Mouse (Mus musculus): ENCODE measurements around the gene Efcab11. TPM values are rescaled to one million over a fixed set of nuclear protein-coding genes. Genes with fewer than 3 reads are reported as not detected.

Gene Efcab11
- polyA plus RNA-seq, 1 experiment = 4.5 TPM

DNA sequence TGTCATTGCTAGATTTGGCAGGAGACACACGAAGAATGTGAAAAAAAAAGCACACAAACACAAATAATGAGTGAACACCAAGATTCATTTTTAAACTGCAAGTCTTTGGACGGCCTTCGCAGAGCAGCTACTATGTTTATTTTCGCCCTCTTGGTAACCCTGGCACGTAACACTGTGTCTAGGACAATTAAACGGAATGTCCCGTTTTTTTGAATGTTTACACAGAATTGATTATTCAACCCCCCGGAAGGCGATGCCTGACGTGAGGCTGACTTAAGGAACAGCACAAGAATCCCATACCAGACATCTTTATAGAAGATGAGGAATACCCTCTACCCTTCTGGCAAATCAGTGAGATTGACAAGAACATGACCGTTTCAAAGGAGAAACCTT is 530 bp downstream of the Efcab11 start:
- H3K27me3 ChIP-seq (replicated peaks) = no peaks in the 10 kb centered on the region
- TF ChIP-seq FLI1 (IDR thresholded peaks at IDR 0.05; ENCODE audit: low read length) (no peak), GATA1 (IDR thresholded peaks at IDR 0.05; ENCODE audit: borderline replicate concordance, low read length) (no peak)
- H3K9me3 ChIP-seq = no peaks in the 10 kb centered on the region
- H3K36me3 ChIP-seq (replicated peaks; ENCODE audit: low read length) = peaks cover 24% of the 10 kb centered on the region
- H3K4me1 ChIP-seq = peaks cover 37% of the 10 kb centered on the region
- H3K4me3 ChIP-seq (replicated peaks) = peak overlapping the region; percentile 98

DNA sequence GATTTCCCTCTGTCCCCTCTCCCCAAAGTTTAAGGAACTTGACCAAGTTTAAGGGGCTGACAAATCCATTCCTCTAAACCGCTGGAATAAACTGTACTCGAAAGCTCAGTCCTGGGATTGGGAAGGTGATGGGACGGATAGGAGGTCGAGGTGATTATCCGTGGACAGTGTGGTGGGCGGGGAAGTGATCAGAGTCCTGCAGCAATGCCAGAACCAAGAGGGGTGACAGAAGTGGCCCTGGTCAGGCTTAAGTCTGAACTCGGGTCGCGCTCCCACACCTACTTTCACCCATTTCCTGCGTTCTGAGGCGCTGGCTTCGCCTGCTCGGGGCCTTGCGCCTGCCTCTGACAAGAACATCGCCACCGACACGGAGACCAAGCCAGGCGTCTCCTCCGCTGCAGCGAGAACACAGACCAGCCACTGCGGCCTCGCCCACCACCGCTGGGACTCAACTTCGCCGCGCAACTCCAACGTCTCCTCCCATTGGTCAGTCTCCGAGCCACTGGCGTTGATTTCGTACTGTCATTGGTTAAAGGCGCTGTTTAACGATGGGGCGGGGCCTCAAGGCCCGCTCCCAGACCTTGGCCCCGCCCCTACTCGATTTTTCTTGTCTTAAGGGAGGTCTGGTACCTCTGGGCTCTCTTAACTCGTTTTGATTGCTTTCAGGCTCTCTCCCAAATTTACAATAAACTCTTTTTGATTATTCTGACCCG is 1.1 kb downstream of the Efcab11 start:
- no peaks in the 10 kb centered on the region for H3K27me3 ChIP-seq (replicated peaks)
- no peak for TF ChIP-seq FLI1 (IDR thresholded peaks at IDR 0.05; ENCODE audit: low read length)
- no peak for TF ChIP-seq GATA1 (IDR thresholded peaks at IDR 0.05; ENCODE audit: borderline replicate concordance, low read length)
- H3K9me3 ChIP-seq = no peaks in the 10 kb centered on the region
- peaks cover 25% of the 10 kb centered on the region for H3K36me3 ChIP-seq (replicated peaks; ENCODE audit: low read length)
- peak overlapping the region; percentile 98 for H3K4me3 ChIP-seq (replicated peaks)
- peaks cover 37% of the 10 kb centered on the region for H3K4me1 ChIP-seq

DNA sequence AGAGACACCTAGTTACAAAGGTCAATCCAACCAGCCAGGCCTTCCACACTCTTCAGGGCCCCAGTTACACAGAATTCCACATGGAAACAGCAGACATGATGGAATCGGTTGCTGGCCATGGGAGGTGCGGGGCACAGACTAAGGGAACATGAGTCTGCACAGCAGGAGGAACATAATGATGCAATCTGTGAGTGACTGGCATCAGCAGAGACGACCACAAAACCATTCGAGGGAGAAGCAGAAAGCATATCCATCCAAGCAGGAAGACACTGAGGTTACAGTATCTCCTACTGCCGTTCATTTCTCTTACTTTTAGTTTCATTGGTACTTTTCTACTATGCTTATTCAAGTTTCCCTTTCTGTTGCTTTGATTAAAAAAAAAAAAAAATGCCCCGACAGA is 9.6 kb downstream of the Efcab11 start:
- H3K9me3 ChIP-seq = no peaks in the 10 kb centered on the region
- H3K4me3 ChIP-seq (replicated peaks) = peak overlapping the region; percentile 74
- H3K36me3 ChIP-seq (replicated peaks; ENCODE audit: low read length) = peaks cover 16% of the 10 kb centered on the region
- peaks cover 34% of the 10 kb centered on the region for H3K4me1 ChIP-seq
- TF ChIP-seq GATA1 (IDR thresholded peaks at IDR 0.05; ENCODE audit: borderline replicate concordance, low read length) (no peak), FLI1 (IDR thresholded peaks at IDR 0.05; ENCODE audit: low read length) (no peak)
- no peaks in the 10 kb centered on the region for H3K27me3 ChIP-seq (replicated peaks)

DNA sequence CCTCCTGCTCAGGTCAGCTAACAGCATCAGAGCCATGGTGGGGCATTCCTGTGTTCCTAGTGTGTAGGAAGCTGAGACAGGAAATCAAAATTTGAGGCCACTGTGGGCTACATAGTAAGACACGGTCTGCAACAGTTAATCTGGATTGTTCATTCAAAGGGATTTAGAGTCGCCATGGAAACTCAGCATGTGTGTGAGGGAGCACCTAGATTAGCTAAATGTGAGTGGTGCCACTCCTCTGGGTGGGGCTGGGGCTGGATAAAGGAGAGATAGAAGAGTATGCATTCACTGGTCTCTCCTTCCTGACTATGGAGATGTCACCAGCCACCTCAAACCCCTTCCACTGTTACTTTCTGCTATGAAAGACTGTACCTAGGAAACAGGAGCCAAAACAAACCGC is 10.8 kb downstream of the Efcab11 start:
- Histone ChIP-seq H3K9me3 (no peaks in the 10 kb centered on the region), H3K27me3 (replicated peaks) (no peaks in the 10 kb centered on the region), H3K4me1 (peaks cover 34% of the 10 kb centered on the region), H3K4me3 (replicated peaks) (no peak overlapping the region), H3K36me3 (replicated peaks; ENCODE audit: low read length) (peaks cover 8% of the 10 kb centered on the region)
- no peak for TF ChIP-seq FLI1 (IDR thresholded peaks at IDR 0.05; ENCODE audit: low read length)
- TF ChIP-seq GATA1 (IDR thresholded peaks at IDR 0.05; ENCODE audit: borderline replicate concordance, low read length) = no peak

DNA sequence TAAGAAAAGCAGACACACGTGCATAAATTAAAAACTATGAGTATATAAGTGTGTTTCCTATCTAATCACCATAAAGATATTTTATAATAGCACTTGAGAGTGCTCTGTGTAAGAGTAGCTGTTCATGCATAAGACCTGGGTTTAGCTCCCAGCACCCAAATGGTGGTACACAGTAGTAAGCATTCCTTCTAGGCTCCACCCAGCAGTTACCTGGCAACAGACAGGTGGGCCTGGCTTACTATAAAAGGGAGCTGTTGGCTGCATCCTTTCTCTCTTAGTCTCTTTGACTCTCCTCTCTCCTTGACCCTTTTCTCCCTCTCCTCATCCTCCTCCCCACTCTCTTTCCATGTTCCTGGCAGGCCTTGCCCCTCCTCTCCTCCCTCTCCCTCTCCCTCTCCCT is 15.4 kb downstream of the Efcab11 start:
- TF ChIP-seq GATA1 (IDR thresholded peaks at IDR 0.05; ENCODE audit: borderline replicate concordance, low read length) = no peak
- no peak for TF ChIP-seq FLI1 (IDR thresholded peaks at IDR 0.05; ENCODE audit: low read length)
- Histone ChIP-seq H3K4me3 (replicated peaks) (no peak overlapping the region), H3K9me3 (no peaks in the 10 kb centered on the region), H3K4me1 (peaks cover 21% of the 10 kb centered on the region), H3K27me3 (replicated peaks) (no peaks in the 10 kb centered on the region), H3K36me3 (replicated peaks; ENCODE audit: low read length) (peaks cover 3% of the 10 kb centered on the region)

DNA sequence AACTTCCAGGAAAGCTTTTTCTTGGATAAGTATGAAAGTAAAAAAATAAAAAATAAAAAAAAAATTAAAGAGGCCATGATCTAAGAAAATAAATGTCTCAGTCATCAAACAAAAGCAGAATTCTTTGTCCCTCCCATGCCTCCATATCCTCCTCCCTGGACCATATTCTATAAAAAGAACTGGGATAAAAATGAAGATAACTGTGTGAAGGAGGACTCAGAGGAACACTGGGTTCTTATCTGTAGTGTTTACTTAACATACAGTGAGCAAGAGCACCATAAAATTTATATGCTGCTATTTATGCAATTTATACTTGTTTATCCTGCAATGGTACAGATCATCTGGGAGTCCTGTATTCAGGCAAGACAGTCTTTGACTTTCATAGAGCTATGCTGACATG is 19.6 kb downstream of the Efcab11 start:
- Histone ChIP-seq H3K4me1 (peaks cover 14% of the 10 kb centered on the region), H3K4me3 (replicated peaks) (no peak overlapping the region), H3K27me3 (replicated peaks) (peaks cover 2% of the 10 kb centered on the region), H3K9me3 (no peaks in the 10 kb centered on the region), H3K36me3 (replicated peaks; ENCODE audit: low read length) (peaks cover 3% of the 10 kb centered on the region)
- no peak for TF ChIP-seq GATA1 (IDR thresholded peaks at IDR 0.05; ENCODE audit: borderline replicate concordance, low read length)
- TF ChIP-seq FLI1 (IDR thresholded peaks at IDR 0.05; ENCODE audit: low read length) = no peak

DNA sequence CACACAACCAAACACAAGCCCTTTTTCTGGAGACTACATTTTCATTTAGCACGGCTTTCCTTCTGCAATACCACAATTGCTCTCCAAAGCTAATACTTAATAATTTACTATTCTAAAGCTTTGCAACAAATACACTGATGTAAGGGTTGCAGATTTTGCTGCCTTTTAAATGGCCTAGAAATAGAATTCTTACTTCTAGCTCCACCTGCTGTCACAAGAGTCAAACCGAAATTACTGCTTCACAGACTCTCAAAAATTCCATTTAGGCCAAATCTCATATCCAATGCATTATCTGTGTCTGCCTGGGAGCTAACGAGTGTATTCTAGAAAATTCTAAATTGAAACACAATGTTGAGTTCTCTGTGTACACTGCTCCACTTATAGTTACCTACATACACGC is 23.3 kb downstream of the Efcab11 start:
- no peak for TF ChIP-seq FLI1 (IDR thresholded peaks at IDR 0.05; ENCODE audit: low read length)
- TF ChIP-seq GATA1 (IDR thresholded peaks at IDR 0.05; ENCODE audit: borderline replicate concordance, low read length) = no peak
- no peaks in the 10 kb centered on the region for H3K9me3 ChIP-seq
- H3K4me3 ChIP-seq (replicated peaks) = no peak overlapping the region
- H3K36me3 ChIP-seq (replicated peaks; ENCODE audit: low read length) = no peaks in the 10 kb centered on the region
- peaks cover 20% of the 10 kb centered on the region for H3K4me1 ChIP-seq
- H3K27me3 ChIP-seq (replicated peaks) = peaks cover 2% of the 10 kb centered on the region

DNA sequence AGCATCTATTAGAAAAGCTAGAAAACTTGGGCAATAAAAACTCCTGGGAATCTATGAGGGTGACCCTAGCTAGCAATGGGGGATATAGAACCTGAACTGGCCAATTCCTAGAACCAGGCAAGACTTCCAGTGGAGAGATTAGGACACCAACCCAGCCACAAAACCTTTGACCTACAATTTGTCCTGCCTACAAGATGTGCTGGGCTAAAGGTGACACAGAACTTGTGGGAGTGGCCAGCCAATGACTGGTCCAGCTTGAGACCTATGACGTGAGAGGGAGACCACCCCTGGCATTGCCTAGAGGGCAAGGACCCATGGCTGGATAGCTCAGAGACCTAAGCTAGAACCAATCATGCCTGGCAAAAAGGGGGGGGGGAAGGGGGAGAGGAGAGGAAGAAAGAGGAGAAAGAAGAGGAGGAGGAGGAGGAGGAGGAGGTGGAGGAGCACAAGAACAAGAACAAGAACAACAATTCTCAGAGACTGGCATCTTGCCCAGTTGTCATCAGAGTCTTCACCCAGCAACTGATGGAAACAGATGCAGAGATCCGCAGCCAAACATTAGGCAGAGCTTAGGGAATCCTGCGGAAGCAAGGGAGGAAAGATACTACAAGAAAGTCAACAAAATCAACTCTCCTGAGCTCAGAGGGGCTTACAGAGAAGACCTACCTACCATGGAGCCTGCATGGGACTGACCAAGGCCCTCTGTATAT is 24.7 kb downstream of the Efcab11 start:
- Histone ChIP-seq H3K27me3 (replicated peaks) (peaks cover 2% of the 10 kb centered on the region), H3K9me3 (no peaks in the 10 kb centered on the region)
- TF ChIP-seq FLI1 (IDR thresholded peaks at IDR 0.05; ENCODE audit: low read length) (no peak), GATA1 (IDR thresholded peaks at IDR 0.05; ENCODE audit: borderline replicate concordance, low read length) (no peak)

DNA sequence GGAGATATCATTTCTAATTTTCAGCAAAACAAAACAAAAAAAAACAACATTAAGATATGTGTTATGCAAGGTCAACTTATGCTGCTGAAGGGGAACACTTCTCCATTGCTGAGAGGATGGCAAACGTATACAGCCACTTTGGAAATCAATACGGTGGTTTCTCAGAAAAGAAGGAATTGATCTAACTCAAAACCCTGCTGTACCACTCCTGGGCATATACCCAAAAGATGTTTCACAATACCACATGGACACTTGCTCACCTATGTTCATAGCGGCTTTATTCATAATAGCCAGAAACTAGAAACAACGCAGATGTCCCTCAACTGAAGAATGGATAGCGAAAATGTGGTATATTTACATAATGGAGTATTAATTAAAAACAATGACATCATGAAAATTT is 25.6 kb downstream of the Efcab11 start:
- Histone ChIP-seq H3K9me3 (no peaks in the 10 kb centered on the region), H3K4me1 (peaks cover 26% of the 10 kb centered on the region), H3K4me3 (replicated peaks) (no peak overlapping the region), H3K27me3 (replicated peaks) (peaks cover 2% of the 10 kb centered on the region), H3K36me3 (replicated peaks; ENCODE audit: low read length) (peaks cover 14% of the 10 kb centered on the region)
- no peak for TF ChIP-seq FLI1 (IDR thresholded peaks at IDR 0.05; ENCODE audit: low read length)
- no peak for TF ChIP-seq GATA1 (IDR thresholded peaks at IDR 0.05; ENCODE audit: borderline replicate concordance, low read length)

More for the DNA sequence above, 24.7 kb downstream of the Efcab11 start:
- peaks cover 6% of the 10 kb centered on the region for H3K36me3 ChIP-seq (replicated peaks; ENCODE audit: low read length)
- H3K4me1 ChIP-seq = peaks cover 20% of the 10 kb centered on the region
- H3K4me3 ChIP-seq (replicated peaks) = no peak overlapping the region

DNA sequence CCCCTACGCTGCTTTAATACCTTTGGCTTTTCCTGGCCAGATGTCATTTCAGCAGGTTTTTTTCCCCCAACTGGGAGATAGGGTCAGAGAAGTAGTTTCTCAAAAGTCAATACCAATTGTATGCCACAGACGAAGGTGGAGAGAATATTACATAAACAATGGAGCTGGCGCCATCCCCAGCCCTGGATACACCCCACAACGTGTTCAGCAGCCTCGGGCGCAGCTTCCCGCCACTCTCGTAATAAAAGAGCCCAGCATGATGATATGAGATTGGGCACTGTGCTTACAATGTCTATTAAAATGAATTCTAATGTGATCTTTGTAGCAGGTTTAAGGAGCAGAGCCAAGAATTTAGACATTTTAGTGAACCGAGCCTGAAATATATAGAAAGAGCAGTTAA is 28.2 kb downstream of the Efcab11 start:
- no peak overlapping the region for H3K4me3 ChIP-seq (replicated peaks)
- TF ChIP-seq FLI1 (IDR thresholded peaks at IDR 0.05; ENCODE audit: low read length) = no peak
- TF ChIP-seq GATA1 (IDR thresholded peaks at IDR 0.05; ENCODE audit: borderline replicate concordance, low read length) = no peak

More for the DNA sequence above, 28.2 kb downstream of the Efcab11 start:
- H3K9me3 ChIP-seq = no peaks in the 10 kb centered on the region
- H3K36me3 ChIP-seq (replicated peaks; ENCODE audit: low read length) = peaks cover 27% of the 10 kb centered on the region
- no peaks in the 10 kb centered on the region for H3K27me3 ChIP-seq (replicated peaks)
- H3K4me1 ChIP-seq = peaks cover 22% of the 10 kb centered on the region

Measured in megakaryocyte, embryonic 14.5 days (primary cell).